Mouse (Mus musculus) hindbrain, embryonic 15.5 days (tissue): ENCODE data around the gene Gm9821. TPM values are rescaled to one million over a fixed set of nuclear protein-coding genes. Genes with fewer than 3 reads are reported as not detected.

Experiments used
- ATAC-seq: fragments of 200-750 bp; cut with Nextera tagmentation; 2 replicates; pipeline ENCODE4 v1.8.0; 2017; ENCODE audit warnings: low read depth, moderate number of reproducible peaks, moderate TSS enrichment; ENCODE audit not compliant: low FRiP score
- H3K27ac ChIP-seq: fragments of 300-500 bp; sonication (generic); replicated peaks from 2 replicates; pipeline ENCODE4 v1.5.1; 2015; ENCODE audit warnings: mild to moderate bottlenecking, inconsistent platforms
- H3K27me3 ChIP-seq: fragments of 300-500 bp; sonication (generic); 2 replicates; pipeline ENCODE4 v1.6.1; 2015; ENCODE audit warnings: control low read depth, inconsistent platforms
- H3K36me3 ChIP-seq: fragments of 300-500 bp; sonication (generic); 2 replicates; pipeline ENCODE4 v1.6.1; 2015; ENCODE audit warnings: control low read depth, inconsistent platforms
- H3K4me1 ChIP-seq: fragments of 300-500 bp; sonication (generic); replicated peaks from 2 replicates; pipeline ENCODE4 v1.6.1; 2015; ENCODE audit warnings: control low read depth, inconsistent platforms
- H3K4me2 ChIP-seq: fragments of 300-500 bp; sonication (generic); 2 replicates; pipeline ENCODE4 v1.6.1; 2015; ENCODE audit warnings: moderate library complexity, mild to moderate bottlenecking, inconsistent platforms
- H3K4me3 ChIP-seq: fragments of 300-500 bp; sonication (generic); 2 replicates; pipeline ENCODE4 v1.5.1; 2015; ENCODE audit warnings: mild to moderate bottlenecking, inconsistent platforms
- H3K9ac ChIP-seq: fragments of 300-500 bp; sonication (generic); 2 replicates; pipeline ENCODE4 v1.6.1; 2015; ENCODE audit warnings: inconsistent platforms
- H3K9me3 ChIP-seq: fragments of 300-500 bp; sonication (generic); 2 replicates; pipeline ENCODE4 v1.6.1; 2016; ENCODE audit warnings: control low read depth, inconsistent platforms
- WGBS: fragments of 180-500 bp; shearing (Covaris S2); methylation state at CpG from one replicate; pipeline ENCODE4 v1.1.7; 2015; 5-methylcytosine and 5-hydroxymethylcytosine counted together
- polyA plus RNA-seq: library from polyadenylated mRNA; unstranded; fragments of >200 nt; fragmentation: Nextera tagmentation; extraction: Ambion mirVana; gene quantifications from 2 replicates; pipeline ENCODE4 v1.2.1, GENCODE M21; 2015

Gm9821 gene
- polyA plus RNA-seq, 1 experiment from 2014 or later, result 0.32 TPM

- ATAC-seq, result no peak
- Histone ChIP-seq H3K27me3 (no peaks in the 10 kb centered on the region; the same call in 1 of the 2 replicates), H3K4me1 (peaks cover 24% of the 10 kb centered on the region), H3K4me2 (peak overlapping the region; percentile 27), H3K36me3 (no peaks in the 10 kb centered on the region), H3K4me3 (no peak overlapping the region; the same call in 1 of the 2 replicates), H3K9me3 (no peaks in the 10 kb centered on the region), H3K27ac (0 out of 2 replicates have a peak overlapping the region, but pooled peaks have one; percentile 10), H3K9ac (no peak overlapping the region)
- WGBS, result 78% methylated on average over 3 of the region's 3 CpGs
Observed at GRCm38 (mm10) chr2:91964610-91965204, 19.2 kb downstream of the Gm9821 start.

- Histone ChIP-seq H3K4me2 (peak overlapping the region; percentile 27), H3K36me3 (no peaks in the 10 kb centered on the region), H3K4me1 (peaks cover 20% of the 10 kb centered on the region), H3K9me3 (no peaks in the 10 kb centered on the region), H3K4me3 (0 out of 2 replicates have a peak overlapping the region, but pooled peaks have one; percentile 11), H3K27ac (0 out of 2 replicates have a peak overlapping the region, but pooled peaks have one; percentile 10), H3K27me3 (no peaks in the 10 kb centered on the region; the same call in 1 of the 2 replicates), H3K9ac (no peak overlapping the region)
- 23% methylated on average over 20 of the region's 20 CpGs for WGBS
- ATAC-seq, result no peak
Observed at GRCm38 (mm10) chr2:91965417-91965816, 19.9 kb downstream of the Gm9821 start.

GRCm38 (mm10) chr2:91966367-91966766 lies 20.9 kb downstream of the Gm9821 start:
- Histone ChIP-seq H3K9me3 (no peaks in the 10 kb centered on the region), H3K27me3 (no peaks in the 10 kb centered on the region; the same call in 1 of the 2 replicates), H3K4me2 (no peak overlapping the region), H3K36me3 (no peaks in the 10 kb centered on the region), H3K4me1 (peaks cover 19% of the 10 kb centered on the region), H3K9ac (no peak overlapping the region), H3K27ac (no peak overlapping the region), H3K4me3 (no peak overlapping the region)
- no peak for ATAC-seq
- 85% methylated on average over 5 of the region's 5 CpGs for WGBS

- 71% methylated on average over 11 of the region's 11 CpGs for WGBS
- H3K4me1 ChIP-seq, result peaks cover 18% of the 10 kb centered on the region
- H3K27ac ChIP-seq, result no peak overlapping the region
- no peak overlapping the region for H3K9ac ChIP-seq
- no peak overlapping the region for H3K4me2 ChIP-seq
- no peaks in the 10 kb centered on the region for H3K36me3 ChIP-seq
- H3K27me3 ChIP-seq, result no peaks in the 10 kb centered on the region; the same call in 1 of the 2 replicates
- H3K9me3 ChIP-seq, result no peaks in the 10 kb centered on the region
- no peak for ATAC-seq
- no peak overlapping the region for H3K4me3 ChIP-seq
Observed at GRCm38 (mm10) chr2:91967962-91968361, 22.5 kb downstream of the Gm9821 start.

GRCm38 (mm10) chr2:91971231-91972097 lies 26.0 kb downstream of the Gm9821 start:
- peak overlapping the region; percentile 73 for H3K27ac ChIP-seq
- ATAC-seq, result peak; percentile 46; the same call in 1 of the 2 replicates
- H3K27me3 ChIP-seq, result peaks cover 23% of the 10 kb centered on the region
- H3K4me2 ChIP-seq, result peak overlapping the region; percentile 21
- no peaks in the 10 kb centered on the region for H3K36me3 ChIP-seq
- WGBS, result 14% methylated on average over 21 of the region's 21 CpGs
- 0 out of 2 replicates have a peak overlapping the region, but pooled peaks have one; percentile 13 for H3K9ac ChIP-seq
- H3K4me3 ChIP-seq, result no peak overlapping the region
- H3K9me3 ChIP-seq, result no peaks in the 10 kb centered on the region
- peaks cover 31% of the 10 kb centered on the region for H3K4me1 ChIP-seq

GRCm38 (mm10) chr2:91972121-91972566 lies 26.6 kb downstream of the Gm9821 start:
- Histone ChIP-seq H3K9me3 (no peaks in the 10 kb centered on the region), H3K27ac (peak overlapping the region; percentile 73), H3K4me3 (no peak overlapping the region), H3K36me3 (no peaks in the 10 kb centered on the region), H3K4me1 (peaks cover 31% of the 10 kb centered on the region), H3K9ac (no peak overlapping the region), H3K27me3 (peaks cover 30% of the 10 kb centered on the region), H3K4me2 (no peak overlapping the region)
- 29% methylated on average over 13 of the region's 13 CpGs for WGBS
- no peak for ATAC-seq

GRCm38 (mm10) chr2:91973416-91974135 lies 28.1 kb downstream of the Gm9821 start:
- no peak overlapping the region for H3K9ac ChIP-seq
- no peak for ATAC-seq
- H3K27ac ChIP-seq, result no peak overlapping the region

GRCm38 (mm10) chr2:91975581-91976541 lies 30.4 kb downstream of the Gm9821 start, which contains the start of gene Dgkz:
Gene Dgkz (minus strand): TSS chr2:91975864.
- H3K27ac ChIP-seq, result no peak within 1 kb of the TSS
- H3K9ac ChIP-seq, result peak within 1 kb of the TSS; percentile 17; the same call in 1 of the 2 replicates
- H3K4me1 ChIP-seq, result peaks cover 39% of the 10 kb centered on the region
- WGBS, result 2% methylated on average over 75 of the region's 79 CpGs
- H3K36me3 ChIP-seq, result no peaks in the 10 kb centered on the region
- no peaks in the 10 kb centered on the region for H3K9me3 ChIP-seq
- ATAC-seq, result peak; percentile 43; the same call in 1 of the 2 replicates
- peaks cover 32% of the 10 kb centered on the region for H3K27me3 ChIP-seq
- H3K4me3 ChIP-seq, result peak within 1 kb of the TSS; percentile 36
- H3K4me2 ChIP-seq, result peak within 1 kb of the TSS; percentile 60

More at GRCm38 (mm10) chr2:91973416-91974135, 28.1 kb downstream of the Gm9821 start:
- Histone ChIP-seq H3K4me1 (peaks cover 36% of the 10 kb centered on the region), H3K9me3 (no peaks in the 10 kb centered on the region), H3K4me2 (no peak overlapping the region), H3K27me3 (peaks cover 32% of the 10 kb centered on the region), H3K36me3 (no peaks in the 10 kb centered on the region), H3K4me3 (no peak overlapping the region)
- 28% methylated on average over 7 of the region's 7 CpGs for WGBS

- Histone ChIP-seq H3K36me3 (no peaks in the 10 kb centered on the region), H3K4me1 (peaks cover 21% of the 10 kb centered on the region), H3K27me3 (peaks cover 32% of the 10 kb centered on the region), H3K4me3 (no peak overlapping the region), H3K4me2 (no peak overlapping the region), H3K9me3 (no peaks in the 10 kb centered on the region), H3K27ac (no peak overlapping the region), H3K9ac (no peak overlapping the region)
- WGBS, result 77% methylated on average over 4 of the region's 4 CpGs
- no peak for ATAC-seq
Observed at GRCm38 (mm10) chr2:91977960-91978359, 32.5 kb downstream of the Gm9821 start.

- Histone ChIP-seq H3K9me3 (no peaks in the 10 kb centered on the region), H3K36me3 (no peaks in the 10 kb centered on the region), H3K27me3 (peaks cover 32% of the 10 kb centered on the region), H3K4me2 (no peak overlapping the region), H3K27ac (no peak overlapping the region), H3K4me1 (peaks cover 21% of the 10 kb centered on the region), H3K4me3 (no peak overlapping the region), H3K9ac (no peak overlapping the region)
- no peak for ATAC-seq
- WGBS, result 38% methylated on average over 2 of the region's 2 CpGs
Observed at GRCm38 (mm10) chr2:91978547-91978946, 33.0 kb downstream of the Gm9821 start.

GRCm38 (mm10) chr2:91980245-91980644 lies 34.7 kb downstream of the Gm9821 start:
- H3K4me2 ChIP-seq, result no peak overlapping the region
- ATAC-seq, result no peak
- H3K4me1 ChIP-seq, result peaks cover 32% of the 10 kb centered on the region
- H3K9ac ChIP-seq, result no peak overlapping the region
- peaks cover 16% of the 10 kb centered on the region for H3K27me3 ChIP-seq
- H3K36me3 ChIP-seq, result no peaks in the 10 kb centered on the region
- H3K4me3 ChIP-seq, result no peak overlapping the region
- no peaks in the 10 kb centered on the region for H3K9me3 ChIP-seq
- WGBS, result 3% methylated on average over 4 of the region's 4 CpGs
- H3K27ac ChIP-seq, result no peak overlapping the region
